Mouse (Mus musculus) liver (tissue): ENCODE measurements around the gene Mef2c.
A peak's percentile ranks its signal among the peaks of the same experiment; 100 is the strongest.

ENCODE experiments used
- DNase-seq: peaks from one replicate; pipeline ENCODE4 v3.0.0-alpha.2; 2020; ENCODE audit warnings: mixed read lengths

The Mef2c gene

DNA sequence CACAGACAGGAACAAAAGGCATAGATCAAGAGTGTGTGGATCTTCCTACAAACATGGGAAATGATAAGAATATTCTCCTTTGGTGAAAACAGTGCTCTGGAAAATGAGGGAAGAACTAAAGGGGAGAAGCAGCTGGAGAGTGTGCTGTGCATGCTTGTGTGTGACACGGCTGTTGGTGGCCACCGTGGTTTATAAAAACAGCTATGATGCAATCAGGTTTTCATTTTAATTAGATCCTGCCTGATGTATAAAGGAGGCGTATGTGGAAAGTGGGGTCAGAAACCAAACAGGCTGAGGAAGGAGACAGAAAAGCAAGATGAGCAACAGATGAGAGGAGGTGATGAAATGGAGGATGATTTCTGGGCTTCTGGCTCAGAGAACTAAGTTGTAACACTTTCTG lies 112.0 kb downstream of the Mef2c start:
- DNase-seq: no peak

DNA sequence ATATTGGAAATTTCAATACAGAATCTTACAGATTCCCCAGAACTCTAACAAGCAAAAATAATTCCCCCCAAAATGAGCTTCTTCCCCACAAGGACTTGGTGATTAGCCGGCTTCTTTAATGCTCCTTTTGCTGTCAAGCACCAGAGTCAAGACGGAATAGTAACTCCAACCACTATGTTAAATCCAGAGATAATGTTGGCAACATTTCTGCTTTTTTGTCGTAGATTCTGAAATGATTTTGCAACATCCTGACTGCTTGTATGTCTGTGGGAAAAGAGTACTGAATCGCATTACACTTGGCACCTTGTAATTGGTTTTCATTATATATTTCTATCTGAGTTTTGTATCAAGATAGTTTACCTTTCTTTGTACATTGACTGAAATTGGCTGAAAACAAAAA lies 120.8 kb downstream of the Mef2c start:
- DNase-seq: no peak

DNA sequence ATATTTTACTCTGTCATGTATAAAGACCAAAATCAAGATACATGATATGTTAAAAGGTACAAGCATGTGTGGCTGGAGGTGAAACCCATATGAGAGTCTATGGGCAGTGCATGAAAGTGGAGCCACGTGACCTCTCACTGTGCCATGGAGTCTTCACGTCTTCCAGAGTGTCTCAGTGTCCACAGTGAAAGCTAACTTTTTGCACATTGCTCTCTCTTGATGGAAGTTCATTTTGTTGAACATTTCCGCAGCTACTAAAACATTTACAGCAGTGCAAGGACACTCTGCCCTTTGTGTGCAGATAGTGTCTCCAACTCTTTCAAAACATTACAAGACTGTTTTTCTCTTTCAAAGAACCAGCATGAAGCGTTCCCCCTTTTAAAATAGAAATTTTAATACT lies 123.6 kb downstream of the Mef2c start:
- DNase-seq: no peak

DNA sequence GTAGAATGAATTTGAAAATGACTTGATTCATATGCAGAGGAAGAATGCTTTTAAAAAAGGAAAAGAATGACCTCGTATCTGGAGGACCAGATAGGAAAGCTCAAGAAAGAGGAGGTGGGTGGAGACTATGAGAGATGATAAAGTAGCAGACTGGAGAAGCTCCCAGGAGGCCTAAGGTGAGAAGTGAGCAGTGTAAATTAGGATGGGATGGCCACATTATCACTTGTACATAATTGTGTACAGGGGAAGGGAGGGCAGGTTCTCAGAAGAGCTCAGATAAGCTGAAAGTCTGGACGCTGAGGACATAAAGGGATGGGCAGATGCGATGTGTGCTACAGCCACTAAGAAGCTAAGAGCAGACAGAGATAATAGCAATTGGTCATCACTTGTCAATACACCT lies 124.3 kb downstream of the Mef2c start:
- no peak for DNase-seq

DNA sequence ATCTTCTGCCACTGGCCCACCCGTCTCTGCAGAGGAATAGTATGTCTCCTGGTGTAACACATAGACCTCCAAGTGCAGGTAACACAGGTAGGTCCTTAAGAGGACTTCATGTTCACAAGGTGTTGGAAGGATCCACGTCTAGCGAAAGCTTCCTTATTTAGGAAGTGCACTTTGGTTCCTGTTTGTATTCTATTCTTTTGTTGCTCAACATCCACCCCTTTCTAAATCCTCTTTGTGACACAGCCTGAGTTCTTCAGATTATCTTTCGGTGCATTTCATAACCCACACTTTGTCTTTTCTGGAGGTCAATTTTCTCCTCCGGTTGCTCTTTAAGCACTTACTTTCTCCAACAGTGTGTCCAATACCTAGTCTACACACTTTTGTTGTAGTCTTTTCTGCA lies 129.3 kb downstream of the Mef2c start:
- no peak for DNase-seq

DNA sequence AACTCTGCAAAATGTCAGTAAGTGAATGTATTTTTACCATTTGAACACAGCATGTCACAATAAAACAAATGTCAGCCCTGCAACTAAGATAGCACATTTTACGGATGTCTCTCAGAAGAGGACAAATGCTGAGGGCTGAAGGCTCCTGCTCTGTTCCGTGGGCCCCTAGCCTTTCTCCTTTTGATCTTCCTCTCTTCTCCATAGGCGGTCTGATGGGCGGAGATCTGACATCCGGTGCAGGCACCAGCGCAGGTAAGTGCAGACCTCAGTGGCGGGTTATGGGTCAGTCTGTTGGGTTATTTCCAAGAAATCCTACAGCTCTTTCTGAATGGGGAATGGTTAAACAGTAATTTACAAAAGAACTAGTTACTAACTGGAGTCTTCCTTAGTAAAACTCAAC lies 131.4 kb downstream of the Mef2c start:
- no peak for DNase-seq

DNA sequence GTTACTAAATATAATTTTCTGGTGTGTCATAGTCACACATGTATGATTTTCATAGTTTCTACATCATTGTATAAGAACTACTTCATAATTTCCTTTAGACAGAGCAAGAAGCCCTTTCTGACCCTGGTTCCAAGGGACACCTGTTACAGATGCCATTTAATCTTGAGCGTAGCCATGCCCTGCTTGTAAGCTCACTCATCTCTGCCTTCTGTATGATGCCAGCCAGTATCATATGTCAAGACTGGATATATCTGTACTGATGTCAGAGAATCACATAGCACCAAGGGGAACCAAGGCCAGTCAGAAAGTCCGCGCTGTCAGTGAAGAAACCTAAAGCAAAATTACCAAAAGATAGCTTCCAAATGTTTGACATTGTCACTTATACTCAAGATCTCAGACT lies 133.8 kb downstream of the Mef2c start:
- DNase-seq: no peak

DNA sequence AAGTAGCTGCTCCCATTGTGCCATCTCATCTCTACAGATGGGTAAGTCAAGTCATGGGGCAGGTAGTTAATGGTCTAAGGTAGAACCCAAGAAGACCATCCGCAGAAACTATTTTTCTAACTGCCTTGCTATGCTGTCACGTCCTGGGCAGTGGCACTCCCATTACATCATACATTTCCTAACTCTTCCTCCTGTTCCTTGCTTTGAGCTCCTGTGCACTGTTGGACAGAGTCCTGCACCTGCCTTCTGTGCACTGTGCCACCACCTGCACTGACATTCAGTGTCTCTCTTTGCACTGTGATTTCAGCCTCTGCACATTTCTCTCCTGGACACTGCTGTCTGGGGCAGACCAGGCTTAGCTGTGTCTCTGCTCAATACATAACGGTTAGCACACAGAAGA lies 134.9 kb downstream of the Mef2c start:
- no peak for DNase-seq

DNA sequence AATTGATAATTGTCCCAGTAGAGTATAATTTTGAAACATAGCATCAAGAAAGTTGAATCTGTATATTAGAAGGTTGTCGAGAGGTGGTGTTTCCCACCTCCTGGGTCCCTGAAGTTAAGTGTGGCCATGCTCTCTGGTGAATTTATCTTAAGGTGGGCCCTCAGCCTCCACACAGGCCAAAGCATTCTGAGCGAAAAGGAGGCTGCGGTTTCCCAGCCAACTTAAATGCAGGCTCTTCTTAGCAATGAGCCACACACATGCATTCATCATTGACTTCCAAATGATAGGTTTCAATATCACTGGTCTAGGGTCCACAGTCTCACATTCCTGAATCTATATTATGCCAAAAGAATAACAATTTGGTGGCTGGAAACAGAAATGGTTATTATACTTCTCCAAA lies 145.2 kb downstream of the Mef2c start:
- no peak for DNase-seq

DNA sequence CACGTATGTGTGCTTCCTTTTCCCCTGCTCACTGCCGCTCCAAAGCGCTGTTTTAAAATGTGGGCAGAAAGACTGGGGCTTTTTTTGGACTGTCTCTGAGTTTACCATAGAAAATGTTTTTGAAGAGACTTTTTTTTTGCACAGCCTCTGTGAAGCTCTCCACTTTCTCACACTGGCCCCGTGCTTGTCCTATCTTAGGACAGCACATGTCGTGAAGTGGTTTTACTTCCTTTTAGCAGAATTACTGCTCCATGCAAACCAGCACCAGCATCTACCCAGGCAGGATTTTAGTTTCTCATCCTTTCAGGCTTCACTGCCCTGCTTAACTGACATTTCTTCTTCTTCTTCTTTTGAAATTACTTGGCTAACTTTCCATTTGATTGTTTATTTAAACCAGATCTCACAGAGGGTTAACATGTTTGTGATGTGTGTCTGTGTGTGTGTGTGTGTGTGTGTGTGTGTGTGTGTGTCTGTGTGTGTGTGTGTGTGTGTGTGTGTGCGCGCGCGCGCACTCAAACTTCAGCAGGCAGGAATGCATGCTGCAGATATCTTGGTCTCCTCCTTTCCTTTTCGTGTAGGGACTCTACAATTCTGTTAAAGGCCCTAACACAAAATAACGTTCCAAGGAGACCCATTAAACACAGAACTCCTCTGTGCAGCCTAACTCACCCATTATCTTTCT lies 146.1 kb downstream of the Mef2c start:
- DNase-seq: peak; percentile 34

DNA sequence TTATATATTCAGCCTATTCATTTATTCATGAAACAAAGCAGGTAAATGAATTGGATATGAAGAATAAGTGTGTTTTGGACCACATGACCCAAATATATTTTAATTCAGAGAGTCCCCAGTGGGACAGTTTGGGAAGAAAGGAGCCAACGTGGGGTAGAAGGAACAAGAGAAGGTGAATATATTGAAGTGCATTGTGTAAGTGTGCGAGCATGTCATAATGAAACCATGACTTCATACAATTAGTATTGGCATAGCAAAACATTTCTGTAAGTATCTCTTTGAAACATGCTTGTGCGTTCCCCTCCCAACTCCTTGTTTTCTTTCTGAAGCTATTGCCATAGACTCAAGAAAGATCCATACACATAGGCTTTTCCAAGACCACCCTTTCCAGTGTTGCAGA lies 147.0 kb downstream of the Mef2c start:
- DNase-seq: no peak

DNA sequence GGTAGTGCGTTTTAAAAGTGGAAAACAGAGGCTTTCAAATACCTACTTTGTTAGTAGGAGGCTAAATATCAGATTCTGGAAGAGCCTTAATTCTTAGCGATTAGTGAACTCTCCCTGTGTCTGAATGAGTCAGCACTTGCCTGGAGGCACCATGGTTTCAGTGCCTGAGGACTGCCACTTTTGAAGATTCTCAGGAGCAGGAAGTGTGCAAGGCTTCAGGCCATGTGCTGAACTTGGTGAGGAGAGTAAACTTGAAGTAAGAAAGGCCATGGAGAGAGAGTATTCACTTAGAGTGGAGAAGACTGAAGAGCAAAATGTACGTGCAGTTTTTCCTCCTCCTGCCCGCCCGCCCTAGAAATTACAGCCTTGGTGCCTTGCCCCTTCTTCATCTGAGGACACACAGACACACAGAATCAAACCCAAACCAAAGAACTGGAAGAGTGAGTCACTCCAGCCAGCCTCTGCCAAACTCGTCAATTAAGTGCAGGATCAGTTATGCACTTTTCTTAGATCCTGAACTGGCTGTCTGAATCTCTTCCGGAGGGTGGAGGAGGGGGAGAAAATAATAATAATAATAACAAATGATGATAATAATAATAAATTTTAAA lies 148.2 kb downstream of the Mef2c start:
- DNase-seq: peak; percentile 16

DNA sequence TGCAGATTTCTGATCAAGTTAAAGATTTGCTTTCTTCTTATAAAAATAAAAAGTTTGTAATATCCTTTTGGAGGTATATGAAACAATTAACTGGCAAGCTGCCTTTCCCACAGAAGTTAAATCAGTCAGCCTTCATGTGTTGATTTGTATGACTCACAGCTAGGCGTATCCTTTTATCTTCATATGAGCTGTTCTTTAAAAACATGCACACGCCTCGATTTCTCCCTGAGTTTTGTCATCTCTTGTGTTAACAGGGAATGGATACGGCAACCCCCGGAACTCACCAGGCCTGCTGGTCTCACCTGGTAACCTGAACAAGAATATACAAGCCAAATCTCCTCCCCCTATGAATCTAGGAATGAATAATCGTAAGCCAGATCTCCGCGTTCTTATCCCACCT lies 148.7 kb downstream of the Mef2c start:
- DNase-seq: no peak

DNA sequence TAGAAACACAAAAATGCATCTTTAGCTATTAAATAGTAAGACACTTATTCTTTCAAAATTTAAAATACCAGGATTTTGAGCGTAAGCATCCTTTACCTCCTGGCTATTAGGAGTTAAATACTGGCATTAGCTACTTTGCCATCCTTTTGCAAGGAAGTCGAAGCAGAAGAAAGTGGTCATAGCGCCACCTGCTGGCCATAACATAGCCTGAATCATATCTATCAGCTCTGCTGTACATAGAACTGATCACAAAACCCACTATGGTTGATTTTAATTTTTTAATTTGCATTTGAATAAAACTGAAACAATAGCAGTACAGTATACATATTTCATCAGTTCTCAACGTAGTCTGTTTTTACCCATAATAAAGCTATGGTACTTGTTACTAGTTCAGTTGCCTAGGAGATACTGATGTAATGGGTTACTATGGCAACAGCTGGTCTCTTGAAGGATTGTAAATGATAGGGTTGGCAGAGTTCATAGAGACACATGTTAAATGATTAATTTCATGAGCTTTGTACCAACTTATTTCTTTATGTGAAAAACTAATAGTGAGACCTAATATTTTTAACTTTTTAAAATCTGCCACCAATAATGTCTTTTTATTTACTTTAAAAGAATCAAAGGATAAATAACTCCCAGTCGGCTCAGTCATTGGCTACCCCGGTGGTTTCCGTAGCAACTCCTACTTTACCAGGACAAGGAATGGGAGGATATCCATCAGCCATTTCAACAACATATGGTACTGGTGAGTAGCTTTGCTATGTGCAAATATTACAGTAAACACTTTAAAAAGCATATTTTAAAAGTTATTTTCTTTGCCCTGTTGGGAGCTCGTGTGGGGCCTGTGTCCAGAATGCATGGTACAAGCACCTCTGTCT lies 151.3 kb downstream of the Mef2c start:
- peak; percentile 81 for DNase-seq

DNA sequence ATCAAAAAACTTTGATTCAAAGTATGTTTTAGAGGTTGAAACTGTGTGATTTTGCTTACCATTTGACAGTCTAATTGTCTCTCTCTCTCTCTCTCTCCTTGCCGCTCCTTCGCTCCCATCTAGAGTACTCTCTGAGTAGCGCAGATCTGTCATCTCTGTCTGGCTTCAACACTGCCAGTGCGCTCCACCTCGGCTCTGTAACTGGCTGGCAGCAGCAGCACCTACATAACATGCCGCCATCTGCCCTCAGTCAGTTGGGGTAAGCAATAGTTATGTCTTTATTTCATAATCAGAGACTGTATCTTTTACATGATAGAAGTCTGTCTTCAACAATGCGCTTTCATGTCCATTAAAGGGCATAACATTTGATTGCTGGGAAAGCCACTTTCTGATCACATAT lies 152.3 kb downstream of the Mef2c start:
- no peak for DNase-seq

DNA sequence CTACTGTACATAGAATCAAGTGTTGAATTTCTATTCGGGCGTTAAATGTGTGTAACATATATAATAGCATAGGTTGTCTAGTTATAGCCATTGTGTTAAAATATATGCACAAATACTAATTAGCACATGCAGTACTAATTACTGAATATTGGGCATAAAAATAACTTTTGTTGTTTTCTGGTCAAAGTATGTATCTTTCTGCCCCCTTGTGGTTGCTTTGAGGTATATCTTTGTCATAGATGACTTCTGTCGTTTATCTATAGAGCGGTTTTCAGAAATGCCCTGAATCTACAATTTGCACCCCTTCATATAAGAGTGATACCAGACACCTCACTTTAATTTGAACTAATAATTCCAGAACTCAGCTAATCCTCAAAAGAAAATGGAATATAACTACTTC lies 152.9 kb downstream of the Mef2c start:
- DNase-seq: no peak

DNA sequence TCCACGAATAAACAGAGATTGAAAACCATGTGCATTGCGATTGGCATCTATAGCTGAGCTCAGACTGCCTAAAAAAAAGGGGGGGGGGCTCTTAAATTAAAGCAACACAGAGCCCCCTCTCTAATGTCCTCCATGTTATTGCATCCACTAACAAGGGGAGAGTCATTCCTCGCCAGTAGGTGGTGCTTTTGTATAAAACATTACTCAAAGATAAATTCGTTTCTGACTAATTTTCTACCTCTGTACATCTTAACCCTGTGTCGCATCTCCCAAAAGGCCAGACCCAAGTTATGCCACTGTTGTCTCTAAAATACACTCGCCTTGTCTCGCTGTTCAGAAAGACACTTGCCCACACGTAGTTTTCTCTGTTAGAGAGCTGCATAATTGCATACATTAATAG lies 156.9 kb downstream of the Mef2c start:
- DNase-seq: no peak

DNA sequence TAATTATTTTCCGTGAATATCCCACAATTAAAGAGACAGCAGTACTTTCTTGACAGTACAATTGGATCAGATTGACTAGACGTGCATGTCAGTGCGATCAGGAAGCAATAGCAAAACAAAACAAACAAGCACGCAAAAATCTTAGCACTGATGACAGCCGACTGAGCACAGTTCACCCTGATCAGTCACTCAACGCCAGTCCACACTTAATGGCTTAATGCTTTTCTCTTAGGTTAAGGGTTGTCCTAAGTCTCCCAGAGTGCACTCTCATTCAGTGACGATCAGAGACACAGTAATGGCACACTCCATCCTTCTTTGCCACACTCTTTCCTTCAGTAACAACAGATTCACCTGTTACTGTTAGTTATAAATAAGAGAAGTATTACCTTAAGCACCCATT lies 157.3 kb downstream of the Mef2c start:
- DNase-seq: no peak

DNA sequence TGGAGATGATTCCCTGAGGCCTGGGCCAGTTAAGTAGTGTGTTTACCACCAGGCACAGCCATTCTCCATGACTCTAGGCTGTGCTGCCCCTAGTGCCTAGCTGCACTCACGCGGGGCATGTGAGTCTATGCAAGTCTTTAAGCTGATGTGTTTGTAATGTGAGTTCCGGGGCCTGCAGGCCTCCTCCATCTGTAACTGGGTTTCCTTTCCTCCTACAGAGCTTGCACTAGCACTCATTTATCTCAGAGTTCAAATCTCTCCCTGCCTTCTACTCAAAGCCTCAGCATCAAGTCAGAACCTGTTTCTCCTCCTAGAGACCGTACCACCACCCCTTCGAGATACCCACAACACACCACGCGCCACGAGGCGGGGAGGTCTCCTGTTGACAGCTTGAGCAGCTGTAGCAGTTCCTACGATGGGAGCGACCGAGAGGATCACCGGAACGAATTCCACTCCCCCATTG lies 158.3 kb downstream of the Mef2c start:
- DNase-seq: no peak

DNA sequence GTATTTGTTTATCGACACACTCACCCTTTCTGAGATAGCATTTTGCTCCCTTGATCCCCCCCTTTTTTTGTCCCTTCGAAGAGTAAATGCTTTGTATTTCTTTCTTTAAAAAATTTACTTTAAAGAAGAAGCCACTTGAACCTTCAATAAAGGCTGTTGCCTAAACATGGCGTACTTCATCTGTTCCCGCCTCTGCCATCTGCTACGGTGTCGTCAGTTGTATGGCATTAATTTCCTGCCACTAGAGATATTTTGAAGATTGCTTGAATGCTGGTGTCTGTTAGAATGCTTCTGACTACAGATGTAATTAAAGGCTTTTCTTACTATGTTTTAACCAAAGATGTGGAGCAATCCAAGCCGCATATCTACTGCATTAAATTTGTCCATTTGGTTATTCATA lies 162.3 kb downstream of the Mef2c start:
- DNase-seq: no peak

DNA sequence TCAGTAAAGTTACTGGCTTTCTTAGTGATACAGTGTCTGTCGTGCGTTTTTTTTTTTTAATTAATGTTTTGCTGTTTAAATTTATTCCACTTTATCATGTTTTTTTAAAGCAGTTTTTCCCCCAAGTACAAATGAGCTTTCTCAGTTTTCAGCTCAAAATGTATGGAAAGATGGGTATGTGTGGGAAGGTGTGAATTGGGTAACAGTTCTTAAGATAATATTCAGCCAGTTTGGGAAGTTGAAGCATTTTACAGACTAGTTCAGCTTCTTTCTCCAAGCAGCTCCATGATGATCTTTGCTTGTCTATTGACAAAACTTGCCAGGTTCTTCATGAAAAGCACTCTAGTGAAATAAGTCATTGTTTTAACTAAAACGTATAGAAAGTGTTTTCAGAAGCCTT lies 163.2 kb downstream of the Mef2c start:
- DNase-seq: no peak

DNA sequence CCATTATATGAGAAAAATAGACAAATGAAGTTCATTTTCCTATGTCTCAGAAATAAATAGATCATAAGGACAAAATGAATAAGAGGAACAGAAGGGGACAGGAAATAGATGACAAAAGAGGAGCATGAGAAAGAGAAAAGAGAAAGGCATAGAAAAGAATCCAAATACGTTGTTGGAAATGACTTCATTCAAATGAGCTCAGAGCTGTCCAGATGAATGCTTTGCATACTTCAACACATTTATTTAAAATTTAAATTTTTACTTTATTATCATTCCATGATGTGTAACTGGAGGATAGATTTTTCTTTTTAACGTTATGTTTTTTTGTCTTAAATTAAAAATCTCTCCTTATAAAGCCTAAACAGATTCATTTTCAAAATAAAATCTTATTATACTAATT lies 203.8 kb downstream of the Mef2c start:
- DNase-seq: no peak

DNA sequence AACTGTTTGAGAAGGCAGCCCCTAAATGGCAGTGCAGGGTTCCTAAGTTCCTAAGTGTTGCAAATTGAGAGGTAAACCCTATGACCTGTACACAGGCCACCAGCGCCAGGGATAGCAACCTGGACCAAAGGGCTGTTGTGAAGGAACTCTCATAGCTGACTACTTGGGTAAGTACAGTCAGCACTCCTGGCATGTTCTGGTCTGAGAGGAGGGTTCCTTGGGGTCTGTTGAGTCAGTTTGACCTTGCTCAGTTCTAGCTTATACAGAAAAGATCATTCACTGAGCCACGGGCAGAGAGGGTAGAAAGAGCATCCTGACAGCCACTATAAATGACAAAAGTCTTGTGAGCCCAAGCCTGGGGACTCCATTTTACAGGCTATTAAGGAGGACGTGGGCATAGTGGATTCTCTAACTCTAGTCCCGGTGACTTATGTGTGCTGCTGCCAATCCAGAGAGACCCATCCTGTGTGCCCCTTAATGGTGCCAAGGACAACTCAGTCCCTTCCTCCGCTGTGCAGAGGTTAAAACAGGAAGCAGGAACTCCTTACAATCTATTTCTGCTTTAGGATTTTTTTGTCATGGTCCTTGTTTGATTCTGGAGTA lies 209.0 kb downstream of the Mef2c start:
- DNase-seq: no peak
